Mouse (Mus musculus) embryo, embryonic 10 days (tissue): ENCODE data around the gene Tgm2.
A peak's percentile ranks its signal among the peaks of the same experiment; 100 is the strongest.

Experiments
- DNase-seq: peaks from one replicate; pipeline ENCODE4 v3.0.0-alpha.2; 2015; ENCODE audit warnings: low spot score

Tgm2 gene

GRCm38 (mm10) chr2:158141271-158141670 lies 5.0 kb downstream of the Tgm2 start:
- DNase-seq = no peak

GRCm38 (mm10) chr2:158140664-158141063 lies 5.6 kb downstream of the Tgm2 start:
- DNase-seq = no peak

- no peak for DNase-seq
Observed at GRCm38 (mm10) chr2:158139628-158140027, 6.6 kb downstream of the Tgm2 start.

- no peak for DNase-seq
Observed at GRCm38 (mm10) chr2:158138778-158139177, 7.5 kb downstream of the Tgm2 start.

- DNase-seq = no peak
Observed at GRCm38 (mm10) chr2:158137771-158138170, 8.5 kb downstream of the Tgm2 start.

- DNase-seq = peak; percentile 63
Observed at GRCm38 (mm10) chr2:158136205-158136604, 10.0 kb downstream of the Tgm2 start.

GRCm38 (mm10) chr2:158133050-158133449 lies 13.2 kb downstream of the Tgm2 start:
- DNase-seq = no peak

- DNase-seq = no peak
Observed at GRCm38 (mm10) chr2:158132320-158132719, 13.9 kb downstream of the Tgm2 start.

- no peak for DNase-seq
Observed at GRCm38 (mm10) chr2:158131197-158131835, 14.9 kb downstream of the Tgm2 start.

GRCm38 (mm10) chr2:158130391-158130986 lies 15.7 kb downstream of the Tgm2 start:
- peak; percentile 81 for DNase-seq

- DNase-seq = no peak
Observed at GRCm38 (mm10) chr2:158129291-158130002, 16.8 kb downstream of the Tgm2 start.

- no peak for DNase-seq
Observed at GRCm38 (mm10) chr2:158128461-158129130, 17.6 kb downstream of the Tgm2 start.

- no peak for DNase-seq
Observed at GRCm38 (mm10) chr2:158127872-158128271, 18.4 kb downstream of the Tgm2 start.

GRCm38 (mm10) chr2:158127245-158127644 lies 19.0 kb downstream of the Tgm2 start:
- no peak for DNase-seq

- DNase-seq = no peak
Observed at GRCm38 (mm10) chr2:158122814-158123213, 23.4 kb downstream of the Tgm2 start.

- DNase-seq = no peak
Observed at GRCm38 (mm10) chr2:158121645-158122326, 24.4 kb downstream of the Tgm2 start.

GRCm38 (mm10) chr2:158120868-158121267 lies 25.4 kb downstream of the Tgm2 start:
- DNase-seq = no peak

- DNase-seq = no peak
Observed at GRCm38 (mm10) chr2:158120211-158120610, 26.0 kb downstream of the Tgm2 start.

GRCm38 (mm10) chr2:158119145-158119544 lies 27.1 kb downstream of the Tgm2 start:
- DNase-seq = no peak

GRCm38 (mm10) chr2:158116653-158117052 lies 29.6 kb downstream of the Tgm2 start:
- no peak for DNase-seq

- no peak for DNase-seq
Observed at GRCm38 (mm10) chr2:158115838-158116453, 30.3 kb downstream of the Tgm2 start.

- no peak for DNase-seq
Observed at GRCm38 (mm10) chr2:158114931-158115330, 31.3 kb downstream of the Tgm2 start.
